Mouse (Mus musculus): ENCODE measurements around the gene Sh3bp5.

Gene Sh3bp5

DNA sequence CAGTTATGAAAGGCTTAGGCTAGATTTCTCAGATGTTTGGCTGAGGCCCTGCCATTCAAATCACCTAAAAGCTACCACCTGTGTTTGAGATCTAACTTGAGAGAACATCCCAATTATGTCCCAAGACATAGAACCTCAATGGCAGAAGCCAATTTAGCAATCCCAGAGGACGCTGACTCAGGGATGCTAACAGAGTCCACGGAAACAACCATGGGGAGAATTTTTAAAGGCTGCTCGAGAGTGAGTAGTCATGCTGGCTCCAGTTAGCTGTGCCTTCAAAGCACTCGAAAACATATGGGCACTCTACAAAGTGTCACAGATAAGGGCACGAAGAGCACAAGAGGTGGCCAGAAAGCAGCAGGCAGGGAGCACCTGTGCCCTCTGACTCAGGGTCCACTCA is 43.6 kb downstream of the Sh3bp5 start:
- DNase-seq = no peak

DNA sequence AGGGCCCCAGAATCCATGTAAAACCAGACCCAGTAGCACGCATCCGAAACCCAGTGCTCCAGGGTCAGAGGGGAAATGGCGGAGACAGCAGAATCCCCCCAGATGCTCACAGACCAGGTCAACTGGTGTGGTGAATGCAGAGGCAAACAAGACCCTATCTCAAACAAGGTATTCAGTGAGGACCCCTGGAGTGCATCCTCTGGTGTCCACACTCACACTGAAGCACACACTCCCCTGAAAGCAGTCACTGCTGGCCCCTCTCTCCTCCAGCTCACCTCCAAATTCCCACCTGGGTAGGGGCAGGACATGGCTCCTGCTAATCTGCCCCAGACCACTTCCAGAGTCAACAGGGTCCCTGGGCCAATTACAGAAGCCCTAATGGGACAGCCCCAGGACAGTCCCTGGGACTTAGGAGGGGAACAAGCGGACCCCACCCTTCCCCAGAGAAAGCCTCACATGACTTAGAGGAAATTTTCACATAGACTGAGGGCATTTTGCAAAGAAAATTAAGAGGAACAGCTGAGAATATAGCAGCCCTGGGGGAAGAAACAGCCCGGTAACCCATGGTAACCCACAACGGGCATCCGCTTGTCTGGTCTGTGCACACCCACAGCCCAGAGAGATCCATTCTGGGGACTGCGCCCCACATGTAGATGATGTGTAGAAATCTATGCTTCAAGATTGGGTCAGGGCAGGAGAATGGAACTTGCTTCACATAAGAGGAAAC is 46.3 kb downstream of the Sh3bp5 start:
- no peak for DNase-seq

DNA sequence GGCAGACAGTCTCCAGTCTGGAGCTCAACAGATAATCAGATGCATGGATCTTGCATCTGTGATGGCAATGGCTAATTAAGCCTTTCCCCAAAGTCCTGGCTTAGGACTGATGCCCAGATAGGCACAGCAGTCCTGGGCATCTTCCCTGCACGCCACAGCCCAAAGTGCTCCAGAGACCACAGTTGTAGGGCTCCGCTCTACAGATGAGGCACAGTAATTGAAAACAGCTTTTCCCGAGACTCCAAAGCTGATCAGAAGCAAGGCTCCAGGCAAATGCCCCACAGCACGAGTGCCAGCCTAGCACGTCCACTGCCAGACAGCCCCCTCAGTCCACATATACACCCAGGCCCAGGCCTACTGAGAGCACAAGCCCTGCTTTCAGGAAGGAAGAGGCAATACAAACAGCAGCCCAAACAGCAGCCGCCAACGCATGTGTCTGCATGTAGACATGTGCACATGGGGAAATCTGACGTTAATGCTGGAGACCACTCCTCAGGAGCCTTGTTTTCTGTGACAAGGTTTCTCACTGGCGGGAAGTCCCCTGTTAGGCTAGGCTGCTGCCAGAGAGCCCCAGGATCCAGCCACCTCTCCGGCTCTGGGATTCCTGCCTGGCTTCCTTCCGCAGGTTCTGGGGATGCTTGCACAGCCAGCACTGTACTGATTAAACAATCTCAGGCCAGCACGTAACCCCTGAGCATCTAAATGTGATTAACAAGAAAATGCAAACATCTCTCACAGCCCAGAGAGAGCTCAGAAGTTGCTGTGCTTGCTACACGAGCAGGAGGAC is 47.6 kb downstream of the Sh3bp5 start:
- DNase-seq = peak in 1 of 2 experiments; percentile 49

DNA sequence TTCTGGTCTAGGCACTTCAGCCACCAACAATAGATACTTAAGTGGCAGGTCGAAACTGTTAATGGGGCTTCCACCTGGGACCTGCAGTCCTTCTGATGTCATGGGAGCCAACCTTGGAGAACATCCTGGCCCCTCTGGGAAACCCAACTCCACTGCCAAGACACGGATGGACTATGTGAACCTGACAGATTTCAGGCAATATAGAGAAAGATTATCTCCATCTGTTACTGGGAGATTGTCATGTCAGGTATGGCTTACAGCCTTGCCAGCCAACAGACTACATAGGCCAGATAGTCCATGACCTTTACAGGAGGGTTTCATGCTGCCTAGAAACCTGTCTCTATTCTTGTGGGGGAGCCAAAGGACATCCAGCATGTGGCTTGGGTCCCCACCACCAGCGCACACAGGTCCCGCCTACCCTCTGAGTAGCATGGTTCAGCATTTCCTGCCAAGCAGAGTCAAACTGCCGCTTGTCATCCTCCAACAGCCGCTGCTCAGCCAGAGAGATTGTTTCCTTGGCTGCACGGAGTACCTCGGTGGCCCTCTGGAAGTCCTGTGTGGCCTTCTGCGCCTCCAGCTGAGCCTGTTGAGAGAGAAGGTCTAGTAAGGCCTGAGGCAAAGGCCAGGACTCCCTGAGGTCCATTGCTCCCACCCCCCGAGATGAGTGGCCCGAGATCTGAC is 48.4 kb downstream of the Sh3bp5 start:
- DNase-seq = peak in 1 of 2 experiments; percentile 42

DNA sequence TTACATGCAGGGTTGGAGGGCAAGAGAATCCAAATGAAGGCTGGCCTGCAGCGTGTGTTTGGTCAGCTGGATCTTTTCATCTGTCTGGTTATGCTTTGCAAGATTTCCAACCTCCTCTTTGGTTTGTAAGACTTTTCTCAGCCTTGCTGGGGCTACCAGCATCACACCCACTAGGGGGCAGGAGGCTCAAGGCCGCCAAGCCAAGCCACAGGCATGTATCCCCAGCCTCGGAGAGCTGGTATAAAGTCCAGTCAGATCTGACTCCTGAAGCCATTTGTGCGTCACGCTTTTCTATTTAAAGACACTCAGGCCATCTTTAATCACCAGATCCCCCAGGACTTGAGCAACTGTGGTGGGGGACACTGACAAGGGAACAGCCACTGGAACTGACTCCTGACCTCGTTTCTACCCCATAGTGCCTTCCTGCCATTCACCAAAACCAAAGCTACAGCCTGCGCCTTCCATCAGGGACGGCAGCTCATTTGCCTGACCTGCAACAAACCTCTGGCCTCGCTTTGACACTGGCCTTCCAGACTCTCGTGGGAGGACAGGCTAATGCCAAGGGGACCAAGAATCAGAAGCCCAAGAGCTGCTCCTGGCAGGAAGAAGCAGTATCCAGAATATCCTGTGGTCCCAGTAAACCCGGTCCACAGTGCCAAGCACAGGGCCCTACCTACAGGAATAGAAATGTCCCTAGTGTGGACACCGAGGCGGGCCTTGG is 49.7 kb downstream of the Sh3bp5 start:
- DNase-seq = peak; percentile 89 to 90

DNA sequence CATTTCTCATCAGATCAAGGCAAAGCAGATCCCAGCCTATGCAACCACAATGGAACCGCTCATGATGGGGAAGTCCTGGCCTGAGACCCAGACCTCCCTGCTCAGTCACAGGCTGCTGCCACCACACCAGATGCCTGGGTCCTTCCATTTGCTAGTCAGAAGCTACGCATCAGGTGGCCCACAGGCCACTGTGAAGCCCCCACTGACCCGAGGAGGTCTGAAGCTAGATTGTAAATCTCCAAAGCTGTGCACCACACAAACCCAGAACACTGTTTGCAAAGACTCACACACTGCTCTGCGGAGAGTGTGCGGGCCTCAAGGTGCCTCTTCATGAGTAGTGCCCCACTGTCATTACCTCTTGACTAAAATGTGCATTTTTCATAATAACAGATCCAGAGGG is 50.5 kb downstream of the Sh3bp5 start:
- DNase-seq = peak in 1 of 2 experiments; percentile 3

DNA sequence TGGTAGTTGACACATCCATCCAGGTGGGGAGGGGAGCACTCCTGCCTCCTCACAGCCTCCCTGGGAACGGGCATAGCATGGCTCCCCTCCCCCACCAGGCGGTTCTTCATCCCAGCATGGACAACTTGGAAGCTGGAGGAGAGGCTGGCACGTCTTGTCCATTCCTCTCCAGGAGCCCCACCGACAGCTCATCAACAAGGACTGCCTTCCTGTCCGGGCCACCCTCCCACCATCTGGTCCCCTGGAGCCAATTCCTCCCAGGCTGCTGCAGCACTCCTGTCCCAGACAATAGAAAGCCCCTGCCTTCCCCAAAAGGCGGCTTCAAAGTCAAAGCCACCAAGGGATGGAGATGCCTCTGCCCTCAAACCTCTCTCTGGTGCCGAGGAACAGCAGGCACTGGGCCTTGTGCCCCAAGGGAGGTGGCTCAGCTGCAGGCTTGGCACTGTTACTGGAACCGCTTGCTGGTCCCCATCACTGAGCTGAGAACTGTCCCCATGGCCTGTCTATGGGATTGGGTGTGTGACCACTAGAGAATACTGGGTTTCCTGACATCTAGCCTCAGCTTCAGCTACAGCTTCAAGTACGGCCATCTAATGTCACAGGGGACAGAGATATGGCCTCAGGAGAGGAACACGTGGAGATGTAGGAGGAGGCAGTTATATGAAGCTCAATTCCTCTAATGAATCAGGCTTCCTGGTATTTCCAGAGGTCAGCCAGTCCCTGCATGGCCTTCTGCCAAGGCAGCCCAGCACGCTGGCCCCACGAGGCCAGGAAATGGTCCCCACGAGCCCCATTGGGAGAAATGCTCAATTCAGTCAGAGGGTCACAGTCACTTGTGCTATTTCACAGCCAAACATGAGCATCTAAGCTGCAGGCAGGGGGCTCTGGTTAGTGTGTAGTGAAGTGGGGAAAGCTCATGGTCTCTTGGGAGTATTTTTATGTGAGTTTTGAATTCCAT is 51.2 kb downstream of the Sh3bp5 start:
- DNase-seq = peak; percentile 41 to 76

DNA sequence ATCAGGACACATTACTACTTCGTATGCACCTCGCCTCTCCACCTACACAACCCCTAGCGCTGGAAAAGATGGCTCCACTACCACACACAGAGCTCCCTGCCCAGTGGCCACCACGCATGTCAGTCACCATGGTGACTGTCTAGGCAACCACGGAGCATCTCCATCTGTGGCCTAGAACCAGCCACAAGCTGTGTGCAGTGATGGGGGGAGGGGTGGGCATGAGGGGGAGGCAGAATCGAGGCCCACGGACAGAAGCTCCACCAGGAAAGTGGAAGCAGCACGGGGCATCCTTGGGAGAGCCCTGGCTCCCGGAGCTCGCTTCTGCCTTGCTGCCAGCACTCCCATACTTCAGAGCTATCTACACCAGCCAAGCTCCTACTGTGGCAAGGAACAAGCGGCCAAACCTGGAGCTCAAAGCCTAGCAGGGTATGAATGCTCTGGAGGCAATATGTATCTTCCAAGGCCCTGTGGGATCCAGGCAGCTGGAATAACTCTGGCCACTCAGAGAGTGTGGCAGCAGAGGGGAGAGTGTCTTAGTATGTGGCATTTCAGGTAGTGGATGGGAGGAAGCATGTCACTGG is 52.3 kb downstream of the Sh3bp5 start:
- DNase-seq = no peak

DNA sequence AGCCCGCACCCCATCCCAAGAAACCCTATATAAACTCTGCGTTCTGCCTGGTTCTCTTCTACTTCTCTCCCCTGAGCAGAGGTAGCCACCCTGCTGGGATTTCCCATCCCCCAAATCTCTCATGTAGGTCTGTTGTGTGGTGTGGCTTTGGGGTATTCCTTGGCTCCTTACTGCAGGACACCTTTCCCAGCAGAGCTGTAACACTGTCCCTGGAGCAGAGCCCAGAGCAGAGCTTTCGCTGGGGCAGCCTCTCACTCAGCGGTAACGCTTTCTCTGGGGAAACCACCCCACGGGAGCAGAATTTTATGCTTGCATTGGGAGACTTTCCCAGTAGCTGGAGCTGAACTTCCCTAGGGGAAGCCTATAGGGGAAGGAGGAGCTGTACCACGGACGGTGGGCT is 53.6 kb downstream of the Sh3bp5 start:
- DNase-seq = no peak

DNA sequence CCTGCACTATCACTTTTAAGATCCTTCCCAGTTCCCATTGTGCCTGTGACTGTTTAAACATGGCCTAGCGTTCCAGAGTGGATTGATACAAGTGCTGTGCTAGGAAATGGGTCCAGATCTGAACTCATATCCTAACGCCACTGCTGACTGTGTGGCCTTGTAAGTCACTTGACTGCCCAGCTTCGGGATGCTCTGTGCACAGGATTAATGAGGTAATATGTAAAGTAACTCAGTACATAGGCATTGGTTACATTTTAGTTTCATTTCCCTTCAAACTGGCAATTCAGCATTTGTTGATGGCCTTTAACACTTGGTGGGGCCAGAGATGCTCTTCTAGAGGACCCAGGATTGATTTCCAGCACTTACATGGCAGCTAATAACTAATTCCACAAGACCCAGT is 59.5 kb downstream of the Sh3bp5 start:
- DNase-seq = no peak

DNA sequence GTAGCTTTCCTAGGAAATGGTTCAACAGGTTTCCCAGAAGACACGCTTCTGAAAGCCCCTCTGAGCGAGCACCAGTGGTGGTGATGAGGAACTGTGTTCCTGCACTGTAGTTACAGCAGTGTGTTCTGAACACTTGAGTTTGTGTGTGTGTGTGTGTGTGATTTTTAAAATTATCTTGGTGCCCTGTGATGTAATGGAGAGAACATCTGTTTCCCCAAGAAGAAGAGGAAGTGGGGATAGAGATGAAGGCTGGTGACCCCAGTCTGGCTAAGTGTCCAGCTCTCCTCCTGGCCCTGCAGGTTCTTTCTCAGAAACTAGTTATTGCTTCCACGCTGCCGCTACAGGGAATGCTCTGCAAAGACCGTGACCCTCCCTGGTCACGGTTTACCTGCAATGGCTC is 61.5 kb downstream of the Sh3bp5 start:
- no peak for DNase-seq

DNA sequence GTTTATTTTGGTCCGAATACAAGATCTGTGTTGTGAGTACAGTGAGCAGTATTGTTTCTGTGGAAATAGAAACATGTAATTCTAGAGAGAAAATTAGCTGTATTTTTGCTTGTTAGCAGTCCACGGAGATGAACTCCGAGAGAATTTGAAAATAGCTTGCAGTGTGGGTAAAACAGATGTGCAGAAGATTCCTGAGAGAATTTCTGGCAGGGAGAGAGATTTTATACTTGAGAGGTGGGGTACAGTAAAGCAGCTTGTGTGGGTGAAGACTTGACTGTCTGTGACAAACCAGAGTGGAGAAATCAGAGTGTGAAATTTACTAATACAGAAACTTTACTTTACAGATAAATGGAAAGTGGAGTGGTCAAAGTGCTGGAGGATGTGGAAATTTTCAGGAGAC is 66.5 kb downstream of the Sh3bp5 start:
- DNase-seq = no peak

DNA sequence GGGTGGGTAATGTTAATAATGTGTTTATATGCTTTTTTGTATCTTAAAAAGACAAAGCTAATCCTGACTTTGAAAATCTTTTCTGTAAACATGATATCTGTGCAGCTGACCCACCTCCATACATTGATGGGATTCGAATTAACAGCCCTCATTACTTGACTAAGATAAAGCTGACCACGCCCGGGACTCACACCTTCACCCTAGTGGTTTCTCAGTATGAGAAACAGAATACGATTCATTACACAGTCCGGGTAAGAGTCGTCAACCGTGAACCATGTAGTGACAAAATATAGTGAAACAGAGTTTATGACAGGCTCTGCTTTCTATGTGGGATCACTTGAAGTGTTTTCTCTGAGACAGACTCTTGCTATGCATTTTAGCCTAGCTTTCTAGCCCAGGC is 67.9 kb downstream of the Sh3bp5 start:
- no peak for DNase-seq

DNA sequence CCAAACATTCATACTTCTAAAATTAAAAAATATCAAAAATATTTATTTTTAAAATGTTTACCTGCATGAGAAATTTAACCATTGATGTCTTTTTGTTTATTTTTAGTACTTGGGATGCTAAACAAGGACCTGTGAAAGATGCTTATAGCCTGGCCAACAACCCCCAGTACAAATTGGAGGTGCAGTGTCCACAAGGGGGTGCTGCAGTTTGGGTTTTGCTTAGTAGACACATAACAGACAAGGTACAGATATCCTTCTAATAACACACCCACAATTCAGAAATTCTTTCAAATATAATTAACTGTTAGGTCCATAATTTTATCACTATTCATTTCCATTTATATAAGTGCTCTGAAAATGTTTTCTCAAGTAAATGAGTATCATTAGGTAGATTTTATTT is 70.5 kb downstream of the Sh3bp5 start:
- DNase-seq = peak; percentile 53 to 79

DNA sequence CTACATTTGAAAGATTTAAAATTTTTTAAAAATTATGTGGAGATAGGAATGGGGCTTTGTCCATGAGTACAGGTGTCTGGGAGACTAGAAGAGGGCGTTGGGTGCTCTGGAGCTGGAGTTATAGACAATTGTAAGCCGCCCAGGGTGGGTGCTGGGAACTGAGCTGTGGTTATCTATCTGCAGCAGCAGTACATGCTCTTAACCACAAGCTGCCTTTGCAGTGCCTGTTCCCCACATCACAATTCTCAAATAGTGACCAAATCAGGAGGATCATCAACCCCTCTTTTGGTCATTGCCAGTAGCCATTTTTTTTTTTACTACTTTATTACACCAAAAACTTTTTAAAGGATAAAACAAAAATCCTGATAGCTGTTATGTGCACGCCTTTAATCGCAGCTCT is 71.3 kb downstream of the Sh3bp5 start:
- no peak for DNase-seq

DNA sequence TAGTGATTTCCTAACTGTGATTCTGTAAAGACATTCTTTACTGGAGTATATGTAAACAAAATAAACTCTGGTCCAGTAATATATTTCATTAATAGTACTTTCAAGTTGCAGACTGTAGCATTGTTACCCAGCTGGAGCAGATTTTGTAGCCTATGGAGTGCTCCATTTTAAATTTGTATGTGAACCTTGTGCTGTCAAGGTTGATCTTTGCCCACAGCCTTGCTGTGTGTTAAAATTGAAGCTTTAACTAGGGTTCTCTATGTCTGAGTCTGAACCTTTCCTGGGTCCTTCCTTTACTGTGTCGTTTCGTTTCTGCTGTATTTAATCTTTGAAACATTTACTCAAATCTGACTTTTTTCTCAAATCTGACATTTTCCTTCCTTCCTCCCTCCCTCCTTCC is 73.6 kb downstream of the Sh3bp5 start:
- DNase-seq = no peak

DNA sequence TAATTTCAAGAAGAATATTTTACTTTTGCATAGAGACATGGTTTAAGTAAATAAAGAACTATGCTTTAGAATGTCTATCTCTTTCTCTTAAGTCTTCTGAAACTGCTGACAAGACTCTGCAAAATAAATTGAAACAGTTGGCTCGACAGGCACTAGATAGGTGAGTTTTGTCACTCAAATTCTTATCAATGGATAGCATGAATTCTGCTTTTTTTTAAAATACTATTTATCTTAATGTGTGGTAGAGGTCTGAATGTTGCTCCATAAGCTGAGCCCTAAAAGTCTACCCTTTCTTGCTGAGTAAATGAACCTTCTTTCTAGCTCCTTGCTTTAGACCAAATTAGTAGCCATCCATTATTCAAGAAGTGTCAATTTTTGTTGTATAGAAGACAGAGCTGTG is 90.5 kb downstream of the Sh3bp5 start:
- DNase-seq = no peak

DNA sequence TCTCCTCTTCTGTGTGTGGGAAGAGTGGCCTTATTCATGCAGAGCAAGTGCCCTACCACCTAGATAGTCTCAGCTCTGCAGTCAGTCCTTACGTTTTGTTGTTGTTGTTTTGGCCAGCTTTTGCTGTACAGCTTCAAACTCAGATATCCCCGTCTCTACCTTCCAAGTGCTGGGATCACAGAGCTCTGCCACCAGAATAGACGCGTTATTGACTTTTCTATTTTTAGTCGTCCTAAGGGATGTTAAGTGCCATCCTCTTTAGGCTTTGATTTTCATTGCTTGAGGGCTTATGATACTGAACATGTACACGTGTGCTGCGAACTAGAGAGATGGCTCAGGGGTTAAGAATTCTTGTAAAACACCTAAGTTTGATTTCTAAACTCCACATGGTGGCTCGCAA is 92.6 kb downstream of the Sh3bp5 start:
- DNase-seq = no peak

DNA sequence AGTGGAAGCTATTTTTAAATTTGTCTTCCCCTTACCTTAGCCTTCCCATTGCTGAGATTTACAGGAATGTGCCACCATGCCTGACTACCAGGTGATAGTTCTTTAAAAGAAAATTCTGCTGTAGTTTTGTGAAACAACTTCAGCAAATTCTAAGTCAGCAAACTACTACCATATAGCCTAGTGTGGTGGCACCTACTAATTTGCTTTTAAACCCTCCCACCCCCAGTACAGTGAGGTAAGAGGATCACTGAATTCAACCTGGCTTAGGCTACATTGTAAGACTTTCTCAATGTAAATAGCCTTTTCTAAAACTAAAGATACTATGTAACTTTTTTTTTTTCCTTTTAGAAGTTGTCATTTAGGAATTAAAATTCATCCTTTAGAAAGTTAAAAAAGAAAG is 97.9 kb downstream of the Sh3bp5 start:
- DNase-seq = no peak

DNA sequence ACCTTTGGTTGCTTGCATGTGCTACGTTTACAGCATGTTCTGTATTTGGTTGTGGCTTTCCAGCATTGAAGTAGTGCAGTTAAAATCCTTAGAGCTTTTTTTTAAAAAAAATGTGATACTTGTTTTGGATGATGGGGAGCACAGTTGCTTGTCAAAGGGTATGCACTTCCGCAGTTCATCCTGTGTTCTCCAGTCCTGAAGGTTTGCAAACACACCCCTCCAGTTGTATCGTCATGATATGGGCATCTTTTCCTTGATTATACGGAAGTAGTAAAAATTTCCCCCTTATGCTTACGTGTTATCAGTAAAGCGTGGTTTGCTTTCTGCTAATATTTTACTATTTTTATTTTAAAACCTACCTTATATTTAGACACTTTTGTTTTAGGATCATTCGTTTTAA is 98.5 kb downstream of the Sh3bp5 start:
- no peak for DNase-seq

DNA sequence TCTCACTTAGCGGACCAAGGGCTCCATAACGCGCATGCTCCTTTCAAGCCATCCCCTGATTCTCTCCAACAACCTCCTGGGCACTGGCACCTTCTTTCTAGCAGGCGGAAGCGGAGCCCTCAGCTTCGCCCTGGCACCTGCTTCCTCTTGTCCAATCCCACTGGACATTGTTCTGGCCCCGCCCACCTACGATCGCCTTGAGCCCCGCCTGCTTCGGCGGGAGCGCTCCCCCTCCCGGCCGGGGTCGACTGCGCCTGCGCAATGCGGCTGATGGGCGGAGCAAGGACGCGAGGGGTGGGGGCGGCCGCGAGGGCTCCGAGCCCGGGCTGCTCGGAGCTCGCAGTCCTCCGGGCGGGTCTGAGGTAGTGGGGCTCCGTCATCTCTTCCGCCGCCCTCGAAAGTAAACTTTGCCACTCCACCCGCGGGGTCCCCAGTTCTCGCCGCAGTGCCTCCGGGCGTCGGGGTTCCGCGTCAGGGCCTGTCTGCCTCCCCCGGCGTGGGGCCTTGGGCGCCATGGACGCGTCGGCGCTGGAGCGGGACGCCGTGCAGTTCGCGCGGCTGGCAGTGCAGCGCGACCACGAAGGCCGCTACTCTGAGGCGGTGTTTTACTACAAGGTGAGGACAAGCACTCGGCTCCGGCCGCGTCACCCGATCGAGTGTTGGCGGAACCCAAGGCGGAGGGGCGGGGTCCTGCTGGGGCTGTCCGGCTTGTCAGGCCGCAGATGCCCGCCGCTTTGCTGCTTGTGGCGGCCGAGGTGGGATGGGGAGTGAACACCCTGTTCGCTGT is 99.3 kb downstream of the Sh3bp5 start, which contains the start of gene Capn7:
Gene Capn7 (plus strand): TSS at position 270 of the 787 bp plus-strand sequence.
- peak; percentile 97 to 99 for DNase-seq
